Mouse (Mus musculus): ENCODE data around the gene Doc2g. TPM values are rescaled to one million over a fixed set of nuclear protein-coding genes. Genes with fewer than 3 reads are reported as not detected.

Doc2g gene
- polyA plus RNA-seq, 1 experiment: 0.07 TPM

GRCm38 (mm10) chr19:4054613-4055012 is 51.5 kb downstream of the Doc2g start:
- TF ChIP-seq TAL1 (IDR thresholded peaks at IDR 0.05; ENCODE audit: low read length) (no peak), GATA1 (IDR thresholded peaks at IDR 0.05; ENCODE audit: low read length) (no peak)
- no peaks in the 10 kb centered on the region for H3K27me3 ChIP-seq (ENCODE audit: control insufficient read depth)
- no peak overlapping the region for H3K4me3 ChIP-seq (replicated peaks)
- peaks cover 47% of the 10 kb centered on the region for H3K4me1 ChIP-seq (ENCODE audit: control insufficient read depth)
- peaks cover 13% of the 10 kb centered on the region for H3K36me3 ChIP-seq (ENCODE audit: control insufficient read depth)
- H3K9me3 ChIP-seq (ENCODE audit: control insufficient read depth, low read length): peaks cover 5% of the 10 kb centered on the region

- Histone ChIP-seq H3K27me3 (ENCODE audit: control insufficient read depth) (no peaks in the 10 kb centered on the region), H3K36me3 (ENCODE audit: control insufficient read depth) (peaks cover 13% of the 10 kb centered on the region), H3K4me3 (replicated peaks) (no peak overlapping the region), H3K4me1 (ENCODE audit: control insufficient read depth) (peaks cover 50% of the 10 kb centered on the region), H3K9me3 (ENCODE audit: control insufficient read depth, low read length) (peaks cover 5% of the 10 kb centered on the region)
- no peak for TF ChIP-seq TAL1 (IDR thresholded peaks at IDR 0.05; ENCODE audit: low read length)
- no peak for TF ChIP-seq GATA1 (IDR thresholded peaks at IDR 0.05; ENCODE audit: low read length)
These were observed 52.3 kb downstream of the Doc2g start for GRCm38 (mm10) chr19:4055216-4055946.

GRCm38 (mm10) chr19:4055947-4056693 is 53.0 kb downstream of the Doc2g start:
- no peaks in the 10 kb centered on the region for H3K27me3 ChIP-seq (ENCODE audit: control insufficient read depth)
- peaks cover 13% of the 10 kb centered on the region for H3K36me3 ChIP-seq (ENCODE audit: control insufficient read depth)
- H3K9me3 ChIP-seq (ENCODE audit: control insufficient read depth, low read length): peaks cover 3% of the 10 kb centered on the region
- H3K4me1 ChIP-seq (ENCODE audit: control insufficient read depth): peaks cover 57% of the 10 kb centered on the region
- no peak overlapping the region for H3K4me3 ChIP-seq (replicated peaks)
- TF ChIP-seq GATA1 (IDR thresholded peaks at IDR 0.05; ENCODE audit: low read length): no peak
- no peak for TF ChIP-seq TAL1 (IDR thresholded peaks at IDR 0.05; ENCODE audit: low read length)

Other genes with a start within 250 kb of the Doc2g start
- gene Kmt5b, start 235.9 kb upstream of the Doc2g start, polyA plus RNA-seq (2012): 0.24 and 0.52 TPM in 2 replicates
- gene Chka, start 151.5 kb upstream of the Doc2g start, polyA plus RNA-seq (2012): 0.70 and 0.82 TPM in 2 replicates
- gene Tcirg1, start 96.2 kb upstream of the Doc2g start, polyA plus RNA-seq (2012): 0.96 and 1.2 TPM in 2 replicates
- gene Ndufs8, start 90.5 kb upstream of the Doc2g start, polyA plus RNA-seq (2012): 6.4 and 20.4 TPM in 2 replicates
- not detected in 2 replicates for gene Aldh3b1, start 73.5 kb upstream of the Doc2g start, polyA plus RNA-seq (2012)
- gene Unc93b1, start 68.1 kb upstream of the Doc2g start, polyA plus RNA-seq (2012): 0.65 and 0.77 TPM in 2 replicates
- 0.01 TPM in 1 of 2 replicates, not detected in the other for gene Aldh3b3, start 44.7 kb upstream of the Doc2g start, polyA plus RNA-seq (2012)
- gene Aldh3b2, start 31.0 kb upstream of the Doc2g start, polyA plus RNA-seq (2012): 0.11 and 0.20 TPM in 2 replicates
- 0.10 TPM in 1 of 2 replicates, not detected in the other for gene Acy3, start 16.7 kb upstream of the Doc2g start, polyA plus RNA-seq (2012)
- not detected in 2 replicates for gene Tbx10, start 10.6 kb upstream of the Doc2g start, polyA plus RNA-seq (2012)
- 0.45 and 0.73 TPM in 2 replicates for gene Nudt8, start 2.7 kb upstream of the Doc2g start, polyA plus RNA-seq (2012)
- 0.05 TPM in 2 replicates for gene Gm49405, start 2.7 kb upstream of the Doc2g start, polyA plus RNA-seq (2012)
- gene Ndufv1, start 9.5 kb downstream of the Doc2g start, polyA plus RNA-seq (2012): 47.7 and 49.2 TPM in 2 replicates
- 14.9 and 28.9 TPM in 2 replicates for gene Gstp1, start 34.7 kb downstream of the Doc2g start, polyA plus RNA-seq (2012)
- gene Gstp2, start 42.7 kb downstream of the Doc2g start, polyA plus RNA-seq (2012): not detected in 2 replicates
- gene Gstp3, start 56.3 kb downstream of the Doc2g start, polyA plus RNA-seq (2012): 1.3 TPM in 2 replicates
- not detected in 2 replicates for gene Cabp2, start 78.3 kb downstream of the Doc2g start, polyA plus RNA-seq (2012)
- gene Cdk2ap2, start 93.9 kb downstream of the Doc2g start, polyA plus RNA-seq (2012): 11.2 and 12.1 TPM in 2 replicates
- gene Pitpnm1, start 96.7 kb downstream of the Doc2g start, polyA plus RNA-seq (2012): 0.66 and 0.94 TPM in 2 replicates
- 23.9 and 25.1 TPM in 2 replicates for gene Aip, start 122.5 kb downstream of the Doc2g start, polyA plus RNA-seq (2012)
- gene Gpr152, start 136.5 kb downstream of the Doc2g start, polyA plus RNA-seq (2012): 0.01 TPM in 1 of 2 replicates, not detected in the other
- 0.05 TPM in 2 replicates for gene Cabp4, start 140.7 kb downstream of the Doc2g start, polyA plus RNA-seq (2012)
- gene Coro1b, start 145.3 kb downstream of the Doc2g start, polyA plus RNA-seq (2012): 6.2 and 7.5 TPM in 2 replicates
- 5.6 and 7.7 TPM in 2 replicates for gene Ptprcap, start 150.3 kb downstream of the Doc2g start, polyA plus RNA-seq (2012)
- 24.5 and 32.5 TPM in 2 replicates for gene Rps6kb2, start 160.0 kb downstream of the Doc2g start, polyA plus RNA-seq (2012)
- gene Carns1, start 172.2 kb downstream of the Doc2g start, polyA plus RNA-seq (2012): not detected in 2 replicates
- 0.18 and 0.22 TPM in 2 replicates for gene Tbc1d10c, start 188.0 kb downstream of the Doc2g start, polyA plus RNA-seq (2012)
- gene Ppp1ca, start 188.8 kb downstream of the Doc2g start, polyA plus RNA-seq (2012): 42.7 and 52.0 TPM in 2 replicates
- gene Rad9a, start 198.3 kb downstream of the Doc2g start, polyA plus RNA-seq (2012): 2.6 and 3.9 TPM in 2 replicates
- not detected in 2 replicates for gene Clcf1, start 210.9 kb downstream of the Doc2g start, polyA plus RNA-seq (2012)
- gene AC109138.7, start 211.0 kb downstream of the Doc2g start, polyA plus RNA-seq (2012): 0.22 TPM in 1 of 2 replicates, not detected in the other
- 0.49 and 0.74 TPM in 2 replicates for gene Pold4, start 228.6 kb downstream of the Doc2g start, polyA plus RNA-seq (2012)

Measured in erythroblast, embryonic 14.5 days (primary cell).